Mouse (Mus musculus) kidney, adult 9 months (tissue): ENCODE measurements at regions not wholly inside any gene's neighbourhood (a gene's known extent, or its start where the extent isn't known, plus 50 kb on each side); places are given as distances from the start of the nearest gene placed in this dataset.

Experiments
- DNase-seq: peaks from one replicate; pipeline ENCODE4 v3.0.0; 2022

DNA sequence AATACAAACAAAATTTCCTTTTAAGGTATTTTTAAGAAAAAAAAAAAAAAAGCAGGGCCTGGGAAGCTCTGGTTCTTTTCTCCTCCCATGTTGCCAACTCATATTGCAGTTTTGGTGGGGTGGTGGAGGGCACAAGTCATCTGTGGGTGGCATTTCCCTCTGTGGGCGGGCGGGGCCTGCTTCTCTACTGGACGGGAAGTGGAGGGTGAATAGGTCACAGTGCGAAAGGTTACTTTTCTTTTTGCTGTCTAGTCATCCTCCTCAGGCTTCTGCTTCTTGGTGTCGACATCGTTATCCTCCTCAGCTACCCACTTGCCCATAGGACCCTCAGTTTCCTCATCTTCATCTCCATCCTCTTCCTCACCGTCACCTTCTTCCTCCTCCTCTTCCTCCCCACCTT, 55.3 kb upstream of the Plcb1 start:
- DNase-seq, result no peak

DNA sequence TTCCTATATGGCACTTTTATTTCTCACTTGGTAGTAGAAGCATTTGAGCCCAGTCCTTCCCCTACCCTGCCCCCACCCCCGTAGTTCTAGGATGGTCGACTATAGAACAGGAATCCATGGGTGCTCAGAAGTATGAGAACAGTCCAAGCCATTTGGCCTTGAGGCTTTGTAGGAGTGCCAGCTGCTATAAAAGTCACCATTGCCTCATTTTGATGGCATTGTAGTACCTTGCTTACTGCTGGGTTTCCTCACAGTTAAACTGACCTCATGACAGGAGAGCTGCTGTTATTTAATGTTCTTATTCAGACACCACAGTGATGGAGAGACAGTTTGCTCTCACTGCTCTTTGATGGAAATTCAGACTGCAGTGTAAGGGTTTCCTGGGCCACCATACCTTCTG, 59.2 kb upstream of the Plcb1 start:
- no peak for DNase-seq

DNA sequence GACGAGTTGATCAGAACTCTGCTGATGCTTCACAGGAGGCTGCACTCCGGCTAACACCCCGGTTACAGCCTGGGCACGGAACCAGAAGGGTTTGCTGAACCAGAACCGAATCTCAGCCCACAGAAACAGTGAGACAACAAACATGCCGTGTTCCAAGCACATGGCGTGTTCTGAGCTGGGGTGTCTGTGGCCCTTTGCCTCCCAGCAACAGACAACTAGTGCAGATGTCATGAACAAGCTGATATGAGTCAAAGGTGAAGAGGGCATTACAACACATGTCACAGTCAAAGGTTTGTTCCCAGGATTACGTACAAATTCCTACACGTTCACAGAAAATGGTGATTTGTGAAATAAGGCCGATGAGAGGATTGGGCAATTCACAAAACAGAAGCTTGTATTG, 61.8 kb upstream of the Plcb1 start:
- no peak for DNase-seq

DNA sequence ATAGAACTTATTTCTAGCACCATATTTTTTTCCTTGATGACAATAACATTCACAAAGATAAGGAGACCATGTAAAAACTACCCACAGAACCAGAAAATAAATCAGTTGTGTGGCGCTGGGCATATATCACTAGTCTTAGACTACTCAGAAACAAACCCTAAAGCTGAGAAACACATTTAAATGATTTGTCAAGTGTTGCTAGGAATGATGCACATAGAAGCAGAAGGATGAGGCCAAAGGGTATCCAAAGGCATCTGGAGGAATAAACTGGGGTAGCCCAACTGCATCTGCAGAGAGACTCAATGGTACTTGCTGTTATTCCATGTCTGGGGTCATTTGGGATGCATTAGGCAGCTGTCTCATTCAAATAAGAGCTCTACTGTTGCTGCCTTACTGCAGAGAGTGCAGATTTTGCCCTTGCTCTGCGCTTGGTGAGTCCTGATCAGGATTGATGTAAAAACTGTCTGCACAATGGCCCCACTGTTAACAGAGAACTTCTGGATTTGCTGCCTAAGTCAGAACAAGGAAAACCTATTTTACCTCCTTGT, 68.0 kb upstream of the Plcb1 start:
- DNase-seq, result no peak

DNA sequence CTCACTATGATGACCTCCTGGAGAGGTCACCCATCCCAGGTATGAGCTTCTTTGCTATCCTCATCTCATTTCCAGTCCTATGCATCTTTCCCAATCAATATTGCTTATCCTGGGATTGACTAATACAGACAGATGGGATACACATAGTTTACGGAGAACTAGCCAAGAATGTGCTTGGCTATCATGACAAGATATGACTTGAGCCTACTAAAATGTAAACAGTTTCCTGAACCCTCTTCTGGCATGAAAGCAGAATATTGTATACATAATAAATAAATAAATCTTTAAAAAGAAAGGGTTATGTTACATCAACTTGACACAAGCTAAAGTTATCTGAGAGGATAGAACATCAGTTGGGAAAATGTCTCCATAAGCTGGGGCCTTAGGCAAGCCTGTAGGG, 69.3 kb upstream of the Plcb1 start:
- DNase-seq, result no peak

DNA sequence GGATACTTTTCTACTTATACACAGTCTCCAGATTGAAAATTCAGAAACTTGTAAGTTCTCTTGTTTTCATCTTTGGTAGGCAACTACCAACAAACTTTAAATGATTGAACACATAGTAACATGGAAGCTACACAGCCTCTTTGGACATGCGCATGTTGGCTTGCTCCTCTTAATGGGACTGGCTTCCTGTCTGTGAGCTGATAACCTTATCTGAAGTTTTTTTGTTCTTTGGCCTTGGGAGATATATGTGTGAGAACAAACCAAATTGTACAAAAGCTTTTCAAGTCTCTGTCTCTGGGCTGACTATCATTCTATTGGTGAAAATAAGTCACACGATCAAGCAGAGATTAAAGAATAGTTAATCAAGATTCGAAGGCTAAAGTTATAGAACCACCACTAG, 70.1 kb upstream of the Tmx4 start:
- DNase-seq, result no peak

DNA sequence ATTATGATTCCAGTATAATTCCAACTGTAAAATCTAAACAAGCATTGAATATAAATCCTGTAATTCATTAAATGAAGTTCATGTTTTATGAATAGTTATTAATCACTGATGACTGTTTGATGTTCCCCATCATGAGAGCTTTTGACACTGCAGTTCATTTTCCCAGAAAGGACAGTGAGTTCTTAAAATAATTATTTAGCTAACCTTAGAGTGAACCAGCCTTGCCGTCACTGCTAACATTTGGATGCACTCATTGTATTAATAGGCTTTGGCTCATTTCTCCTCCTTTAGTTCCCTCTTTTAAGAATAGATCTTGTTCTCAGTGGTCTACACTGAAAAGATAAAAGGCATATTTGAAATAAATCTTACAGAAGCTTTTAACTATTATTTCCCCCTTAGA, 64.8 kb upstream of the Tmx4 start:
- peak; percentile 13 for DNase-seq

DNA sequence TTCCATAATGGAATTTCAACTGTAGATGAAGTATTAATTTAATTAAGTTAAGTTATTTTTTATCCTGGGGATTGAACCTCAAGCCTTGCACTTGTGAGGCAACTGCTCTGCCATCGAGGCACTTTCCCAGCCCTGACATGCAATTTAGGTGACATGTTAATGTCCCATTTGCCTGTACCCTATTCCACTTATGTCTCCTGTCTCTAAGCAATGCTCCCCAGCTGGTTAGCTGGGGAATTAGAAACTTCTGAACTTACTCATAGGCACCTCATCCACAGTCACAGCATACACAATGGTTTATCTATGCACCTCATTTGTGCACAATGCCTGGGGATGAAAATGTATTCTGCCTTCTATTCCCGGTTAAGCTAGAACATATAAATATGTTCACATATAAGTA, 59.1 kb upstream of the Tmx4 start:
- no peak for DNase-seq

DNA sequence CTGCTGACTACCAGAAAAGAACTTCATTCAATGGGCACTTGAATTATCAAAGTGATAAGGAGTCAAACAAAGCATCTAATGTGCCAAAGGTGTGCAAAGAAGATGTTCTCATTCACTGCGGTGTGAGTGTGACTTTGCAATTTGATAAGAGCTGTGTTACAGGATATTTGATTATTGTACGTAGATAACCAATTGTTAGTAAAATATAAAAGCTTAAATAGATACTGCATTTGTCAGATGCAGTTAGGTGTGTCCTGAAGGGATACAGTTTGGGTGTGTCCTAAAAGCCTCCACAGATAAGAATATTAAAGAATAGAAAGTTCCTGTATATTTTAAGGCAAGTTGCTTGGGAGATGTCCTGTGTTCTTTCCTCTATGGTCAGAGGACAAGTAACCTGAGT, 53.5 kb upstream of the Tmx4 start:
- no peak for DNase-seq

DNA sequence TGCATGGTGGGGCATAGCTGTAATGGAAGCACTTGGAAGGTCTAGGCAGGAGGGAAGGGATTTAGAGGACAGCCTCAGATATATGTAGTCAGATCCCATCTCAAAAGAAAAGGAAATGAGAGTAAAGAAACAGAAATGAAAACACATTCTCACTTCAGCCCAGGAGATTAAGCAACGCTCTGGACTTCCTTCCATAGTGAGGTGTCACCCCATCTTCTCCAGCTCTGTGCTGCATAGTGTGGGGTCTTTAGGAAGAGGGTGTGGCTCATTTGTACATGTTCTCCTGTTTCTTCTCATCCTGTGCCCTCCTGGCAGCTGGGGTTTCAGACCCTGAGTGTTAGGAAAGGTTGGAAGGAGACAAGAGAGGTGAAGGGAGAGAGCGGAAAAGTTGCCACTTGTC, 52.4 kb upstream of the Tmx4 start:
- DNase-seq, result no peak
